In genomic region chr14:22759216-22759615, GRCm38 (mm10) we compare ENCODE assay signal across 11 mouse cellular contexts.
DNase-seq lines count a peak whose midpoint lies in the region; ATAC-seq and TF ChIP-seq lines count a peak whose summit lies in the region.
"Had no signal": no experiment of that assay in that cellular context is flagged by ENCODE, and none has a peak within 500 bp of the region (broad histone marks: within the 10 kb centered on the region; RNA-seq: fewer than 3 reads in every experiment).

No protein-coding gene starts in this region.

- no peaks in the 10 kb centered on the region for H3K27me3 ChIP-seq in heart, embryonic 11.5 days (ENCODE audit: control insufficient read depth, insufficient read depth, low read length)
- H3K27me3 ChIP-seq in liver, adult 2 months (ENCODE audit: control insufficient read depth, insufficient read depth, low read length) = no peaks in the 10 kb centered on the region
- no peaks in the 10 kb centered on the region for H3K27me3 ChIP-seq in liver, embryonic 12.5 days (replicated peaks)
- H3K27me3 ChIP-seq in liver, embryonic 13.5 days = no peaks in the 10 kb centered on the region
- H3K27me3 ChIP-seq: hindbrain, embryonic 12.5 days; neural tube, embryonic 15.5 days had no signal

- H3K9ac ChIP-seq in heart, embryonic 11.5 days (ENCODE audit: low read depth, low read length) = no peak overlapping the region
- no peak overlapping the region for H3K9ac ChIP-seq in liver, adult 2 months (ENCODE audit: low read depth, low read length)
- H3K9ac ChIP-seq in liver, embryonic 12.5 days = no peak overlapping the region
- no peak overlapping the region for H3K9ac ChIP-seq in liver, embryonic 13.5 days
- H3K9ac ChIP-seq: hindbrain, embryonic 12.5 days; neural tube, embryonic 15.5 days had no signal

- no peak for TF ChIP-seq POLR2A in liver, adult 2 months (IDR thresholded peaks at IDR 0.05; ENCODE audit: extremely low read depth, insufficient read depth, low read length)

- TF ChIP-seq CTCF in liver, adult 2 months (IDR thresholded peaks at IDR 0.05; ENCODE audit: low read depth, low read length) = no peak

- H3K79me2 ChIP-seq in liver, adult 2 months (ENCODE audit: control insufficient read depth, insufficient read depth, low read length) = no peaks in the 10 kb centered on the region

- H3K36me3 ChIP-seq in heart, embryonic 11.5 days (ENCODE audit: control insufficient read depth, insufficient read depth, low read length) = no peaks in the 10 kb centered on the region
- H3K36me3 ChIP-seq in liver, adult 2 months (ENCODE audit: control insufficient read depth, insufficient read depth, low read length) = no peaks in the 10 kb centered on the region
- H3K36me3 ChIP-seq in liver, embryonic 12.5 days = no peaks in the 10 kb centered on the region
- H3K36me3 ChIP-seq in liver, embryonic 13.5 days = no peaks in the 10 kb centered on the region
- H3K36me3 ChIP-seq: hindbrain, embryonic 12.5 days; neural tube, embryonic 15.5 days had no signal

- 12% methylated on average over 2 of the region's 2 CpGs for WGBS in heart, embryonic 11.5 days (ENCODE audit: insufficient replicate concordance)
- 47% methylated on average over 2 of the region's 2 CpGs for WGBS in liver, adult 2 months
- WGBS in liver, embryonic 12.5 days (ENCODE audit: insufficient replicate concordance) = 10% methylated on average over 2 of the region's 2 CpGs
- WGBS in liver, embryonic 13.5 days (ENCODE audit: insufficient replicate concordance) = 4% methylated on average over 2 of the region's 2 CpGs

- H3K4me2 ChIP-seq in heart, embryonic 11.5 days = no peak overlapping the region
- H3K4me2 ChIP-seq in liver, embryonic 12.5 days = no peak overlapping the region
- H3K4me2 ChIP-seq in liver, embryonic 13.5 days = no peak overlapping the region
- H3K4me2 ChIP-seq: hindbrain, embryonic 12.5 days; neural tube, embryonic 15.5 days had no signal

- peaks cover 11% of the 10 kb centered on the region for H3K4me1 ChIP-seq in heart, embryonic 11.5 days (ENCODE audit: control insufficient read depth, insufficient read depth, low read length)
- H3K4me1 ChIP-seq in liver, adult 2 months (ENCODE audit: control insufficient read depth, insufficient read depth, low read length) = no peaks in the 10 kb centered on the region; the same call in 1 of the 2 replicates
- H3K4me1 ChIP-seq in liver, embryonic 12.5 days = 0 out of 2 replicates have a peak, but pooled peaks cover 5% of the 10 kb centered on the region
- H3K4me1 ChIP-seq in liver, embryonic 13.5 days (replicated peaks) = 0 out of 2 replicates have a peak, but pooled peaks cover 3% of the 10 kb centered on the region
- H3K4me1 ChIP-seq: hindbrain, embryonic 12.5 days had no signal

- no peak overlapping the region for H3K4me3 ChIP-seq in heart, embryonic 11.5 days (ENCODE audit: low read depth, low read length)
- no peak overlapping the region for H3K4me3 ChIP-seq in liver, adult 2 months (ENCODE audit: insufficient read depth, low read depth, low read length)
- H3K4me3 ChIP-seq in liver, embryonic 12.5 days = no peak overlapping the region
- no peak overlapping the region for H3K4me3 ChIP-seq in liver, embryonic 13.5 days (replicated peaks)
- H3K4me3 ChIP-seq: hindbrain, embryonic 12.5 days; neural tube, embryonic 15.5 days had no signal

- peak overlapping the region; percentile 64 for H3K27ac ChIP-seq in heart, embryonic 11.5 days (ENCODE audit: low read depth, low read length)
- peak overlapping the region; percentile 47; the same call in 1 of the 2 replicates for H3K27ac ChIP-seq in liver, adult 2 months (replicated peaks; ENCODE audit: insufficient read depth, low read depth, low read length)
- no peak overlapping the region for H3K27ac ChIP-seq in liver, embryonic 12.5 days
- H3K27ac ChIP-seq in liver, embryonic 13.5 days = peak overlapping the region; percentile 34; the same call in 1 of the 2 replicates
- H3K27ac ChIP-seq: hindbrain, embryonic 12.5 days; neural tube, embryonic 15.5 days had no signal

- no peaks in the 10 kb centered on the region for H3K9me3 ChIP-seq in heart, embryonic 11.5 days (replicated peaks; ENCODE audit: control insufficient read depth, low read length)
- no peaks in the 10 kb centered on the region for H3K9me3 ChIP-seq in liver, embryonic 12.5 days (replicated peaks)
- H3K9me3 ChIP-seq in liver, embryonic 13.5 days (replicated peaks) = no peaks in the 10 kb centered on the region
- H3K9me3 ChIP-seq: hindbrain, embryonic 12.5 days; neural tube, embryonic 15.5 days had no signal

- no peak for ATAC-seq in heart, embryonic 11.5 days (replicated peaks; ENCODE audit: insufficient number of reproducible peaks, low FRiP score, low TSS enrichment)
- no peak for ATAC-seq in liver, embryonic 12.5 days
- ATAC-seq in liver, embryonic 13.5 days (ENCODE audit: low read depth) = no peak

- no peak for DNase-seq in heart, adult 9 months (ENCODE audit: low spot score in 2 of 2)
- no peak for DNase-seq in liver, adult 2 months (ENCODE audit: extremely low read depth, low read depth, low spot score)
- DNase-seq in embryo, embryonic 10.5 days (ENCODE audit: low spot score) = peak; percentile 29
- no peak for DNase-seq in liver, embryonic 13.5 days
- DNase-seq in urinary bladder, postnatal 14 days (ENCODE audit: low spot score) = no peak
- DNase-seq in layer of hippocampus, postnatal 10 days (ENCODE audit: low spot score in 2 of 2) = no peak
- DNase-seq: right cerebral cortex, postnatal 14 days had no signal
